Mouse (Mus musculus) limb, embryonic 14.5 days (tissue): Measurements from ENCODE around the gene Kctd4. TPM values are rescaled to one million over a fixed set of nuclear protein-coding genes. Genes with fewer than 3 reads are reported as not detected.

Experiments
- ATAC-seq: fragments of 200-750 bp; cut with Nextera tagmentation; 2 replicates; pipeline ENCODE4 v1.8.0; 2017; ENCODE audit warnings: low read depth, moderate number of reproducible peaks, moderate TSS enrichment; ENCODE audit not compliant: low FRiP score
- DNase-seq: peaks from one replicate; pipeline ENCODE4 v3.0.0-alpha.2; 2015; ENCODE audit warnings: low spot score
- H3K27ac ChIP-seq: fragments of 300-500 bp; sonication (generic); replicated peaks from 2 replicates; pipeline ENCODE4 v1.5.1; 2014; ENCODE audit warnings: low read depth, mild to moderate bottlenecking, low read length, moderate library complexity, mixed read lengths
- H3K27me3 ChIP-seq: fragments of 300-500 bp; sonication (generic); 2 replicates; pipeline ENCODE4 v1.6.1; 2014; ENCODE audit warnings: low read length, mixed read lengths; ENCODE audit not compliant: control insufficient read depth, insufficient read depth
- H3K36me3 ChIP-seq: fragments of 300-500 bp; sonication (generic); 2 replicates; pipeline ENCODE4 v1.6.1; 2014; ENCODE audit warnings: mild to moderate bottlenecking, low read length, moderate library complexity, mixed read lengths; ENCODE audit not compliant: control insufficient read depth, insufficient read depth
- H3K4me1 ChIP-seq: fragments of 300-500 bp; sonication (generic); 2 replicates; pipeline ENCODE4 v1.6.1; 2014; ENCODE audit warnings: antibody characterized with exemption, low read length, mixed read lengths; ENCODE audit not compliant: control insufficient read depth, insufficient read depth
- H3K4me2 ChIP-seq: fragments of 300-500 bp; sonication (generic); replicated peaks from 2 replicates; pipeline ENCODE4 v1.6.1; 2014; ENCODE audit warnings: low read depth, mild to moderate bottlenecking, low read length, moderate library complexity; ENCODE audit not compliant: severe bottlenecking
- H3K4me3 ChIP-seq: fragments of 300-500 bp; sonication (generic); replicated peaks from 2 replicates; pipeline ENCODE4 v1.5.1; 2014; ENCODE audit warnings: low read length
- H3K9ac ChIP-seq: fragments of 300-500 bp; sonication (generic); 2 replicates; pipeline ENCODE4 v1.6.1; 2014; ENCODE audit warnings: mild to moderate bottlenecking, low read depth, low read length, moderate library complexity; ENCODE audit not compliant: severe bottlenecking
- H3K9me3 ChIP-seq: fragments of 300-500 bp; sonication (generic); 2 replicates; pipeline ENCODE4 v1.6.1; 2016; ENCODE audit warnings: low read length; ENCODE audit not compliant: control insufficient read depth
- POLR2A ChIP-seq: fragments of 200-500 bp; IDR thresholded peaks from 2 replicates; pipeline ENCODE4 v1.8.0; 2012; ENCODE audit warnings: inconsistent platforms, mild to moderate bottlenecking, moderate library complexity, borderline replicate concordance; ENCODE audit not compliant: insufficient read depth, insufficient read length; ENCODE audit errors: extremely low read depth
- WGBS: fragments of 180-500 bp; shearing (Covaris S2); extraction: QIAGEN DNeasy Blood & Tissue Kit; methylation state at CpG from one replicate; pipeline ENCODE4 v1.1.7; 2014; 5-methylcytosine and 5-hydroxymethylcytosine counted together
- polyA plus RNA-seq, 2 experiments: library from polyadenylated mRNA; depleted of rRNA in 1 of 2; stranded (reverse) in 1 of 2; unstranded in 1 of 2; fragments of >200 nt; fragmentation: Nextera tagmentation in 1 of 2; extraction: Ambion mirVana in 1 of 2; gene quantifications; 2 replicates each; pipeline versions ENCODE4 v1.2.1 to v1.2.3; 2012 to 2014

Kctd4 gene
- polyA plus RNA-seq, 2 experiments: 1.4 to 1.6 TPM

DNA sequence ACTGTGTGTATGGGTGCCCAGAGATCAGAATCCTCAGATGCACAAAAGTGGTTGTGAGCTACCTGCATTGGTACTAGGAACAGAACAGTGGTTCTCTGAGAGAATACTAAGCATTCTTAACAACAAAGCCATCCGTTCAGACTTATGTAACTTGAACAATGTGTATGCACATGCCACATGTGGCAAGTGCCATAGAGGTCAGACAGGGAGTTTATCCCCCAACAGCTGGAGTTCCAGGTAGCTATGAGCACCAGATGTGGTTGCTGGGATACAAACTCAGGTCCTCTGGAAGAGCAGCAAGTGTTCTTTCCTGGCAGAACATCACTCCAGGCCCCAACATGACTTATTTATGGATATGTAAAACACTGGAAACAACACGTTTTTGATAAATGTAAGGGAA is 1.8 kb upstream of the Kctd4 start:
- Histone ChIP-seq H3K27ac (no peak overlapping the region), H3K4me1 (peaks cover 3% of the 10 kb centered on the region; the same call in 1 of the 2 replicates), H3K4me2 (no peak overlapping the region), H3K9ac (no peak overlapping the region), H3K4me3 (no peak overlapping the region), H3K9me3 (no peaks in the 10 kb centered on the region), H3K27me3 (no peaks in the 10 kb centered on the region), H3K36me3 (no peaks in the 10 kb centered on the region)
- WGBS: 30% methylated on average over 2 of the region's 2 CpGs
- no peak for ATAC-seq
- TF ChIP-seq POLR2A: no peak
- no peak for DNase-seq

DNA sequence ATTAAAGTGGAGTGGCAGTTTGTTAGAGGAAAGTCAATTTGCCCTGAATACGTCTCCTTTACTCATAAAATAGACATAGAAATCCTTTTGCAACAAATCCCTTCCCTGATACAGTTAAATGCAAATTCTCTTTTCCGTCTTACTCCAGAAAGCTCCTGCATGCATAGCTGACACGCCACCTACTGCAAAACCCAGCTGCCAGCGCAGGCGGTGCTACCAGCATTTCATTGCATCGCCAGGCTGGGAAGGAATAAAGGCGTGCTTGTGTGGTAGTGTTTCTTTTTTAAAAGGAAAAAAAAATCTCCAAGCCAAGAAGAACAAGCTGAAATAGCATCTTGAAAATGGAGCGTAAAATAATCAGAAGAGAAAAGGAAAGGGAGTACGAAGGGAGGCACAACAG is 7.4 kb downstream of the Kctd4 start:
- Histone ChIP-seq H3K4me2 (no peak overlapping the region), H3K4me3 (peak overlapping the region; percentile 10), H3K27ac (no peak overlapping the region), H3K9ac (no peak overlapping the region), H3K36me3 (no peaks in the 10 kb centered on the region), H3K4me1 (peaks cover 16% of the 10 kb centered on the region), H3K9me3 (no peaks in the 10 kb centered on the region), H3K27me3 (no peaks in the 10 kb centered on the region)
- DNase-seq: no peak
- 64% methylated on average over 9 of the region's 9 CpGs for WGBS
- ATAC-seq: no peak
- no peak for TF ChIP-seq POLR2A

DNA sequence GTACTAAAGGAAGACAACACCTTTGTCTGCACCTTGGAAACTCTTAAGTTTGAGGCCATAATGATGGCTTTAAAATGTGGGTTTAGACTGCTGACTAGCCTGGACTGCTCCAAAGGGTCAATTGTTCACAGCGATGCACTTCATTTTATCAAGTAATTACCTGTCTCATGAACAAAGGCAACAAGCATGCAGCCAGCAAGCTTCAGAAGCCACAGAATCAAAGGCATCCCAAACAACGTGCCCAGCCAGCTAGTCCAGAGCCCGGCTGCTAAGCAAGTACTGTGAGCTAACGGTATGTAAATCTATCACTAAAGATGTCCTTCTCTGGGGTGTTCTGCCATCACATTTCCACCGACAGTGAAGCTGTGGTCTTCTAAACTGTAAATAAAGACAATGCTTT is 8.4 kb downstream of the Kctd4 start:
- no peak for TF ChIP-seq POLR2A

DNA sequence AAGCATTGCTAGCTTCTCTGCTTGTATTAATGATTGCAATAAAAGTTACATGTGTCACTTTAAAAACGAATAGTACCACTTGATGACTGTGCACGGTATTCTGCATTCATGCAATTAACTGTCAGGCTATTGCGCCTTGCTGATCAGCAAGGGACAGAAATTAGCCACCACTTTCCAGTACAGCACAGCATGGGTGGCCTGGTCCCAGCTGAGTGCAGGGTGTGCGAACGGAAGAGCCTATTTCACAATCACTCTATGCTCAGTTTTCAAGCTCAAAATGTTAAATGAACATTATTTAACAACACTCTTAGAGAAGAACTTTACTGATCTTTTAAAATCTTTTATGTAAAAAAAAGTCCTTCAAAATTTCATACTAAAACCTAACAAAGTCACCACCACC is 9.2 kb downstream of the Kctd4 start:
- ATAC-seq (no peak), DNase-seq (no peak)
- no peaks in the 10 kb centered on the region for H3K27me3 ChIP-seq
- 0 out of 2 replicates have a peak overlapping the region, but pooled peaks have one; percentile 10 for H3K4me2 ChIP-seq
- no peak overlapping the region for H3K9ac ChIP-seq
- H3K9me3 ChIP-seq: no peaks in the 10 kb centered on the region
- TF ChIP-seq POLR2A: no peak
- H3K4me3 ChIP-seq: no peak overlapping the region
- 38% methylated on average over 5 of the region's 5 CpGs for WGBS
- H3K27ac ChIP-seq: no peak overlapping the region
- peaks cover 18% of the 10 kb centered on the region for H3K4me1 ChIP-seq
- no peaks in the 10 kb centered on the region for H3K36me3 ChIP-seq

More for the DNA sequence above, 8.4 kb downstream of the Kctd4 start:
- no peak overlapping the region for H3K9ac ChIP-seq
- no peak for ATAC-seq
- WGBS: 50% methylated on average over 5 of the region's 5 CpGs
- H3K9me3 ChIP-seq: no peaks in the 10 kb centered on the region
- H3K4me2 ChIP-seq: 0 out of 2 replicates have a peak overlapping the region, but pooled peaks have one; percentile 11
- peak overlapping the region; percentile 10; the same call in 1 of the 2 replicates for H3K4me3 ChIP-seq
- DNase-seq: no peak
- H3K27ac ChIP-seq: no peak overlapping the region
- H3K27me3 ChIP-seq: no peaks in the 10 kb centered on the region
- no peaks in the 10 kb centered on the region for H3K36me3 ChIP-seq
- peaks cover 18% of the 10 kb centered on the region for H3K4me1 ChIP-seq

DNA sequence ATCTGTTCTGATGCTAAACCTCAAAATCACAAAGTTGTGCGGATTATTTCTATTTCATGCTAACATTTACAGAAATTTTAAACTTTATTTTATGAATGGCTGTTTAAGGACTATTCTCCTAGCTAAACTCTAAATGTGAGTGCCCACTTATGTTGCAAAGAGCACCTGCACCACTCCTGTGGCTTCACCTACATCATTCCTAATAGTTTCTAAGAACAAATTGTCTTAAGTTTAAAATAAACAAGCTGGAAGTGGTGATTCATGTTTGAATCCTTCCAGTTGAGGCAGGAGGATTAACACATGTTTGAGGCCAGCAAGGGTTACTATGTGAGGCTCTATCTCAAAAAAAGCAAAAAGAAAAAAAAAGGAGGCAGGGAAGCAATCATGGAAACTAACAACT is 9.6 kb downstream of the Kctd4 start:
- no peaks in the 10 kb centered on the region for H3K36me3 ChIP-seq
- DNase-seq (no peak), ATAC-seq (no peak)
- WGBS: 78% methylated on average over 1 of the region's 1 CpGs
- TF ChIP-seq POLR2A: no peak
- no peak overlapping the region for H3K4me2 ChIP-seq
- H3K9me3 ChIP-seq: no peaks in the 10 kb centered on the region
- H3K4me3 ChIP-seq: no peak overlapping the region
- H3K27me3 ChIP-seq: no peaks in the 10 kb centered on the region
- no peak overlapping the region for H3K9ac ChIP-seq
- peaks cover 18% of the 10 kb centered on the region for H3K4me1 ChIP-seq
- H3K27ac ChIP-seq: no peak overlapping the region

DNA sequence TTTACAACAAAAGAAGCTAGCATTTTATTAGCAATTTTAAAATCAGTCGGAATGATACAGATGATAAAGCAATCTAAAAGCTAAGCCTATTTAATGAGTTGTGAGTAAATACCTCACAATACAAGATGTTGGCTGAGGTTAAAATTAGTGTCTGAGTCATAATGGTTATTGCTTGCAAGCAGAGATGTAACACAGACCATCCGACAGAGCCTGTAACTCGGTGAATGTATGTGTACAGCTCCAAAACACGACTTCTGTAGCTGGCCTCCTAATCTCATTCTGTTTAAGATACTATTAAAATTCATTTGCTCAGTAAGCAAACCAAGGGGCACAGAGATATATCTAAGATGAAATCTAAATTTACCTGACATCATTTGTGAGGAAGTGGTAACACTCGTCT is 12.5 kb downstream of the Kctd4 start:
- Histone ChIP-seq H3K4me3 (no peak overlapping the region), H3K36me3 (no peaks in the 10 kb centered on the region), H3K27me3 (no peaks in the 10 kb centered on the region), H3K9me3 (no peaks in the 10 kb centered on the region), H3K4me1 (peaks cover 21% of the 10 kb centered on the region), H3K27ac (no peak overlapping the region), H3K4me2 (no peak overlapping the region), H3K9ac (no peak overlapping the region)
- no peak for TF ChIP-seq POLR2A
- ATAC-seq (no peak), DNase-seq (no peak)
- WGBS: 52% methylated on average over 5 of the region's 5 CpGs
